In the genomic region with DNA sequence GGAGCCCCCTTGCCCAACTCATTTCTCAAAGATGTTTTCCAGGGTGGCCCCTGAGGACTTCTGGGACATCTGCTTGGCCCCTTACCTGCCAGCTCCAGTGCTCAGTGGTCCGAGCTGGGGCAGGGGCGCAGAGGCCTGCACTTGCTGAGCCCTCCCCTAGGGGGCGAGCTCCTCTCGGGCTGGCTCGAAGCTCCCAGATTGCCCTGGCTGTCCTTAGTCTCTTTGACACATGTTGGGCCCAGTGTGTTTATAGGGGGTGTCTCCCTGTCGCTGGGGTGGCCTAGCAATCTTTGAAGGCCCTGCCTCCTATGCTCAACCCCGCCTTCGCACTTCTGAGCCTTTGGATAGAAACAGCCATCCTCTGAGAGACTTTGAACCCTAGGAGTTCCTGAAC, we compare ENCODE assay signal across 8 mouse cellular contexts. TPM values are rescaled to one million over a fixed set of nuclear protein-coding genes. Genes with fewer than 3 reads are reported as not detected.
DNase-seq lines count a peak whose midpoint lies in the region; ATAC-seq and TF ChIP-seq lines count a peak whose summit lies in the region.

No protein-coding gene starts in this region.

- H3K9me3 ChIP-seq in intestine, postnatal 0 days (ENCODE audit: control insufficient read depth): no peaks in the 10 kb centered on the region
- H3K9me3 ChIP-seq in neural tube, embryonic 13.5 days: no peaks in the 10 kb centered on the region

- H3K27ac ChIP-seq in intestine, postnatal 0 days (ENCODE audit: low read depth, low read length): peak overlapping the region; percentile 80
- H3K27ac ChIP-seq in neural tube, embryonic 13.5 days (replicated peaks): no peak overlapping the region

- TF ChIP-seq CTCF in intestine, postnatal 0 days (IDR thresholded peaks at IDR 0.05; ENCODE audit: low read depth): peak; percentile 92

- 7% methylated on average over 8 of the region's 8 CpGs for WGBS in intestine, postnatal 0 days
- 1% methylated on average over 8 of the region's 8 CpGs for WGBS in neural tube, embryonic 13.5 days

- H3K4me3 ChIP-seq in intestine, postnatal 0 days (ENCODE audit: low read depth, low read length): peak overlapping the region; percentile 50; the same call in 1 of the 2 replicates
- H3K4me3 ChIP-seq in neural tube, embryonic 13.5 days: peak overlapping the region; percentile 51

- peaks cover 20% of the 10 kb centered on the region for H3K27me3 ChIP-seq in intestine, postnatal 0 days (replicated peaks; ENCODE audit: control insufficient read depth, insufficient read depth, low read length)
- H3K27me3 ChIP-seq in neural tube, embryonic 13.5 days: peaks cover 66% of the 10 kb centered on the region

- H3K9ac ChIP-seq in intestine, postnatal 0 days (ENCODE audit: low read depth, low read length): 0 out of 2 replicates have a peak overlapping the region, but pooled peaks have one; percentile 65
- 0 out of 2 replicates have a peak overlapping the region, but pooled peaks have one; percentile 78 for H3K9ac ChIP-seq in neural tube, embryonic 13.5 days

- peaks cover 28% of the 10 kb centered on the region for H3K4me1 ChIP-seq in intestine, postnatal 0 days (replicated peaks; ENCODE audit: control insufficient read depth, insufficient read depth, low read length)
- peaks cover 39% of the 10 kb centered on the region for H3K4me1 ChIP-seq in neural tube, embryonic 13.5 days (replicated peaks)

- ATAC-seq in intestine, postnatal 0 days: peak; percentile 83
- ATAC-seq in neural tube, embryonic 13.5 days (ENCODE audit: low read depth): 0 out of 2 replicates have a peak, but pooled peaks have one; percentile 9

- H3K36me3 ChIP-seq in intestine, postnatal 0 days (ENCODE audit: control insufficient read depth, insufficient read depth): no peaks in the 10 kb centered on the region
- H3K36me3 ChIP-seq in neural tube, embryonic 13.5 days: no peaks in the 10 kb centered on the region

- DNase-seq in ovary, postnatal 36 days (ENCODE audit: low spot score): peak; percentile 59
- no peak for DNase-seq in ovary, adult 18-20 months (ENCODE audit: low spot score)
- peak; percentile 47 for DNase-seq in cerebellum, adult 8-10 months
- DNase-seq in gastrocnemius, postnatal 25 days: peak; percentile 52
- DNase-seq in lung, adult 18-20 months: peak; percentile 41 to 48
- peak; percentile 29 to 39 for DNase-seq in urinary bladder, postnatal 36 days (ENCODE audit: low spot score in 2 of 2)

- peak overlapping the region; percentile 94 for H3K4me2 ChIP-seq in intestine, postnatal 0 days (replicated peaks; ENCODE audit: low read depth)
- H3K4me2 ChIP-seq in neural tube, embryonic 13.5 days: peak overlapping the region; percentile 93

RNA-seq across cellular contexts. Expression of gene Cbx4, which starts 5.6 kb away (rescaled TPM):
- total RNA-seq in gastrocnemius, postnatal 25 days (2021): 1 to 10 TPM; 2.4 to 3.5 TPM
- polyA plus RNA-seq in intestine, postnatal 0 days (2015; fragmentation: Nextera tagmentation; extraction: Ambion mirVana): 6.5 and 7.6 TPM in 2 replicates
- polyA plus RNA-seq in neural tube, embryonic 13.5 days (2015; fragmentation: Nextera tagmentation; extraction: Ambion mirVana): 14.8 and 16.5 TPM in 2 replicates

RNA-seq across cellular contexts. Expression of gene Cbx8, which starts 50.8 kb away (rescaled TPM):
- total RNA-seq in gastrocnemius, postnatal 25 days (2021): 1 to 10 TPM; 1.4 to 1.8 TPM
- polyA plus RNA-seq in intestine, postnatal 0 days (2015; fragmentation: Nextera tagmentation; extraction: Ambion mirVana): 6.4 and 6.6 TPM in 2 replicates
- polyA plus RNA-seq in neural tube, embryonic 13.5 days (2015; fragmentation: Nextera tagmentation; extraction: Ambion mirVana): 7.0 and 8.5 TPM in 2 replicates
